ENCODE assay signal across 22 mouse cellular contexts in the genomic region with DNA sequence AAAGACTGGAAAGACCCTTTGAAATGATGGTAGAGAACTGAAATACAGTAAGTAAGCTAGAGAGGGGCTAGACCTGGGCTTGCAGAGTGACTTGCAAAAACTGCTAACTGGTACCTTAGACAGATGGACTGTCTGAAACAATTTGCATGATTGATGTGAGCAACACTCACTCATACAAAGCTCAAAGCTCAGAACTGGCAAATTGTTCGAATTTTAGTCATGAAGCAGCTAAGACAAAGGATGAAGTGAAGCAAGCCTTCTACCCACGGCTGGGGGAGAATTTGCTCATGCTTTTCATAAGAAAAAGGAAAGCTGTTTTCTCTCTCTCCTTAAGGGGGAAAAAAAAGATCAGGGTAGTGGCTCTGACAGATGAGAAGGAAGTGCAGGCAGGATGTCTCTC.
DNase-seq lines count a peak whose midpoint lies in the region; ATAC-seq lines count a peak whose summit lies in the region.
"Had no signal": no experiment of that assay in that cellular context is flagged by ENCODE, and none has a peak within 500 bp of the region (broad histone marks: within the 10 kb centered on the region; RNA-seq: fewer than 3 reads in every experiment).

No protein-coding gene starts in this region.

- H3K9ac ChIP-seq in forebrain, embryonic 16.5 days (replicated peaks; ENCODE audit: low read depth, low read length), result no peak overlapping the region
- no peak overlapping the region for H3K9ac ChIP-seq in forebrain, embryonic 12.5 days
- no peak overlapping the region for H3K9ac ChIP-seq in midbrain, embryonic 15.5 days
- no peak overlapping the region for H3K9ac ChIP-seq in liver, embryonic 11.5 days (ENCODE audit: low read depth, low read length)
- H3K9ac ChIP-seq: limb, embryonic 12.5 days; liver, embryonic 13.5 days; lung, embryonic 14.5 days; stomach, embryonic 15.5 days had no signal

- 36% methylated on average over 2 of the region's 2 CpGs for WGBS in forebrain, embryonic 16.5 days
- 46% methylated on average over 2 of the region's 2 CpGs for WGBS in forebrain, embryonic 12.5 days
- 35% methylated on average over 2 of the region's 2 CpGs for WGBS in midbrain, embryonic 15.5 days
- 53% methylated on average over 2 of the region's 2 CpGs for WGBS in liver, embryonic 11.5 days

- intact Hi-C loops in left cerebral cortex, postnatal 25 days (cut with DNase I), result no loop called here
- intact Hi-C loops in left cerebral cortex, postnatal 36 days (cut with DNase I), result no loop called here

- H3K9me3 ChIP-seq in forebrain, embryonic 16.5 days (ENCODE audit: control insufficient read depth, low read length), result no peaks in the 10 kb centered on the region
- no peaks in the 10 kb centered on the region for H3K9me3 ChIP-seq in forebrain, embryonic 12.5 days
- H3K9me3 ChIP-seq in midbrain, embryonic 15.5 days, result no peaks in the 10 kb centered on the region
- H3K9me3 ChIP-seq in liver, embryonic 11.5 days (ENCODE audit: control insufficient read depth, low read length), result no peaks in the 10 kb centered on the region
- H3K9me3 ChIP-seq: limb, embryonic 12.5 days; liver, embryonic 13.5 days; stomach, embryonic 15.5 days had no signal

- no peak overlapping the region for H3K4me2 ChIP-seq in forebrain, embryonic 16.5 days (ENCODE audit: low read length)
- H3K4me2 ChIP-seq in forebrain, embryonic 12.5 days, result no peak overlapping the region
- H3K4me2 ChIP-seq in midbrain, embryonic 15.5 days, result no peak overlapping the region
- no peak overlapping the region for H3K4me2 ChIP-seq in liver, embryonic 11.5 days
- H3K4me2 ChIP-seq: limb, embryonic 12.5 days; liver, embryonic 13.5 days; lung, embryonic 14.5 days; stomach, embryonic 15.5 days had no signal

- no peaks in the 10 kb centered on the region for H3K27me3 ChIP-seq in forebrain, embryonic 16.5 days (replicated peaks; ENCODE audit: control insufficient read depth, insufficient read depth, low read length)
- H3K27me3 ChIP-seq in forebrain, embryonic 12.5 days, result no peaks in the 10 kb centered on the region
- no peaks in the 10 kb centered on the region for H3K27me3 ChIP-seq in midbrain, embryonic 15.5 days (replicated peaks)
- H3K27me3 ChIP-seq in liver, embryonic 11.5 days (replicated peaks; ENCODE audit: control insufficient read depth, insufficient read depth, low read length), result no peaks in the 10 kb centered on the region
- H3K27me3 ChIP-seq: limb, embryonic 12.5 days; liver, embryonic 13.5 days; Patski; stomach, embryonic 15.5 days had no signal

- H3K4me1 ChIP-seq in forebrain, embryonic 16.5 days (replicated peaks; ENCODE audit: control insufficient read depth, insufficient read depth, low read length), result peaks cover 13% of the 10 kb centered on the region
- H3K4me1 ChIP-seq in forebrain, embryonic 12.5 days, result no peaks in the 10 kb centered on the region
- 0 out of 2 replicates have a peak, but pooled peaks cover 12% of the 10 kb centered on the region for H3K4me1 ChIP-seq in midbrain, embryonic 15.5 days
- H3K4me1 ChIP-seq in liver, embryonic 11.5 days (replicated peaks; ENCODE audit: control insufficient read depth, insufficient read depth, low read length), result no peaks in the 10 kb centered on the region
- H3K4me1 ChIP-seq: liver, embryonic 13.5 days; stomach, embryonic 15.5 days had no signal

- peak; percentile 4 to 42 for DNase-seq in left cerebral cortex, postnatal 25 days (ENCODE audit: low spot score in 2 of 2)
- DNase-seq in left cerebral cortex, postnatal 36 days (ENCODE audit: low spot score in 2 of 2), result no peak
- DNase-seq in Muller cell, postnatal 12 days (ENCODE audit: inconsistent ontology term), result peak; percentile 76
- DNase-seq in thymus, postnatal 14 days, result no peak
- no peak for DNase-seq in liver, embryonic 11.5 days (ENCODE audit: low spot score)
- DNase-seq: adrenal gland, adult 8-10 months; cerebellum, postnatal 36 days; gastrocnemius, postnatal 14 days; heart, adult 2 months; heart, postnatal 36 days; kidney, adult 11 months; liver, embryonic 13.5 days; lung, embryonic 14.5 days; lung, postnatal 36 days had no signal

- peak; percentile 7; the same call in 1 of the 2 replicates for ATAC-seq in forebrain, embryonic 16.5 days
- ATAC-seq in forebrain, embryonic 12.5 days (ENCODE audit: low FRiP score), result no peak
- 0 out of 2 replicates have a peak, but pooled peaks have one; percentile 8 for ATAC-seq in midbrain, embryonic 15.5 days (replicated peaks)
- no peak for ATAC-seq in liver, embryonic 11.5 days (replicated peaks; ENCODE audit: low FRiP score)
- ATAC-seq: Patski had no signal

- H3K36me3 ChIP-seq in forebrain, embryonic 16.5 days (ENCODE audit: control insufficient read depth, insufficient read depth), result no peaks in the 10 kb centered on the region
- H3K36me3 ChIP-seq in forebrain, embryonic 12.5 days (replicated peaks), result no peaks in the 10 kb centered on the region
- no peaks in the 10 kb centered on the region for H3K36me3 ChIP-seq in midbrain, embryonic 15.5 days (replicated peaks)
- no peaks in the 10 kb centered on the region for H3K36me3 ChIP-seq in liver, embryonic 11.5 days (ENCODE audit: control insufficient read depth, insufficient read depth, low read length)
- H3K36me3 ChIP-seq: limb, embryonic 12.5 days; liver, embryonic 13.5 days; stomach, embryonic 15.5 days had no signal

- no peak overlapping the region for H3K4me3 ChIP-seq in forebrain, embryonic 16.5 days (replicated peaks; ENCODE audit: low read length)
- H3K4me3 ChIP-seq in forebrain, embryonic 12.5 days (replicated peaks), result no peak overlapping the region
- no peak overlapping the region for H3K4me3 ChIP-seq in midbrain, embryonic 15.5 days
- H3K4me3 ChIP-seq in liver, embryonic 11.5 days (ENCODE audit: low read depth, low read length), result no peak overlapping the region
- H3K4me3 ChIP-seq: heart, adult 2 months; limb, embryonic 12.5 days; liver, embryonic 13.5 days; myocyte; stomach, embryonic 15.5 days had no signal

- H3K27ac ChIP-seq in forebrain, embryonic 16.5 days (ENCODE audit: low read length), result peak overlapping the region; percentile 35
- no peak overlapping the region for H3K27ac ChIP-seq in forebrain, embryonic 12.5 days
- H3K27ac ChIP-seq in midbrain, embryonic 15.5 days, result no peak overlapping the region; the same call in 1 of the 2 replicates
- H3K27ac ChIP-seq in liver, embryonic 11.5 days (ENCODE audit: low read depth, low read length), result no peak overlapping the region
- H3K27ac ChIP-seq: heart, adult 2 months; kidney, postnatal 0 days; limb, embryonic 12.5 days; liver, embryonic 13.5 days; stomach, embryonic 15.5 days had no signal

Comparison
In these comparisons a context has a peak if more than half of its experiments do, and no peak if none do; other contexts are left out.
1. ATAC-seq: peak in forebrain, embryonic 16.5 days (single experiment) and midbrain, embryonic 15.5 days (single experiment); none in forebrain, embryonic 12.5 days (single experiment) and liver, embryonic 11.5 days (single experiment).
2. DNase-seq: peak in left cerebral cortex, postnatal 25 days (2 of 2) and Muller cell, postnatal 12 days (single experiment); none in left cerebral cortex, postnatal 36 days (0 of 2), thymus, postnatal 14 days (single experiment) and liver, embryonic 11.5 days (single experiment).